Mouse (Mus musculus) embryonic facial prominence, embryonic 15.5 days (tissue): ENCODE measurements around the gene Inava. TPM values are rescaled to one million over a fixed set of nuclear protein-coding genes. Genes with fewer than 3 reads are reported as not detected.

Source experiments
- ATAC-seq: fragments of 200-750 bp; cut with Nextera tagmentation; 2 replicates; pipeline ENCODE4 v1.8.0; 2017; ENCODE audit warnings: low read depth, moderate TSS enrichment; ENCODE audit not compliant: insufficient number of reproducible peaks, low FRiP score, low TSS enrichment
- H3K27ac ChIP-seq: fragments of 300-500 bp; sonication (generic); replicated peaks from 2 replicates; pipeline ENCODE4 v1.5.1; 2015; ENCODE audit warnings: mild to moderate bottlenecking, inconsistent platforms
- H3K27me3 ChIP-seq: fragments of 300-500 bp; sonication (generic); 2 replicates; pipeline ENCODE4 v1.6.1; 2015; ENCODE audit warnings: inconsistent platforms
- H3K36me3 ChIP-seq: fragments of 300-500 bp; sonication (generic); 2 replicates; pipeline ENCODE4 v1.6.1; 2015; ENCODE audit warnings: mild to moderate bottlenecking, inconsistent platforms
- H3K4me1 ChIP-seq: fragments of 300-500 bp; sonication (generic); 2 replicates; pipeline ENCODE4 v1.6.1; 2015; ENCODE audit warnings: inconsistent platforms
- H3K4me2 ChIP-seq: fragments of 300-500 bp; sonication (generic); replicated peaks from 2 replicates; pipeline ENCODE4 v1.6.1; 2015; ENCODE audit warnings: mild to moderate bottlenecking, inconsistent platforms
- H3K4me3 ChIP-seq: fragments of 300-500 bp; sonication (generic); replicated peaks from 2 replicates; pipeline ENCODE4 v1.5.1; 2015; ENCODE audit warnings: mild to moderate bottlenecking, inconsistent platforms
- H3K9ac ChIP-seq: fragments of 300-500 bp; sonication (generic); 2 replicates; pipeline ENCODE4 v1.6.1; 2015; ENCODE audit warnings: inconsistent platforms
- H3K9me3 ChIP-seq: fragments of 300-500 bp; sonication (generic); replicated peaks from 2 replicates; pipeline ENCODE4 v1.6.1; 2016; ENCODE audit warnings: inconsistent platforms
- WGBS: fragments of 180-500 bp; shearing (Covaris S2); methylation state at CpG from one replicate; pipeline ENCODE4 v1.1.7; 2015; 5-methylcytosine and 5-hydroxymethylcytosine counted together
- polyA plus RNA-seq: library from polyadenylated mRNA; unstranded; fragments of >200 nt; fragmentation: Nextera tagmentation; extraction: Ambion mirVana; gene quantifications from 2 replicates; pipeline ENCODE4 v1.2.1, GENCODE M21; 2015

The Inava gene
- polyA plus RNA-seq, 1 experiment from 2014 or later, result 19.4 TPM

DNA sequence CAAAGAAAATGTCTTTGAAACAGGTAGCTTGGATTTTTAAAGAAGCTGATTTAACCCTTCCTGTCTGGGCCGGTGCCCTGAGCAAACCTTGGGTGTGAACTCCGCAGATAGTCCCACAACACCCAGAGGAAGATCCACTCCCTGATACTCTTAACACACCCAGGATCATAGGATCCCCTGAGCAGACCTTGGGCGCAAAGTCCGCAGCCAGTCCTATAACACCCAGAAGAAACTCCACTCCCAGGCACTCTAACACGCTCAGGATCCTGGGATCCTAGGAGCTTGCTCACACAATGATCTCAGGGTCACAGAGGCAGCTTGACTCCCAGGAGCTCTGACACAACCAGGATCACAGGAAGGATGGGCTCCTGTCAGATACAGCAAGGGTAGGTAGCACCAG, 44.0 kb downstream of the Inava start:
- no peak overlapping the region for H3K27ac ChIP-seq

DNA sequence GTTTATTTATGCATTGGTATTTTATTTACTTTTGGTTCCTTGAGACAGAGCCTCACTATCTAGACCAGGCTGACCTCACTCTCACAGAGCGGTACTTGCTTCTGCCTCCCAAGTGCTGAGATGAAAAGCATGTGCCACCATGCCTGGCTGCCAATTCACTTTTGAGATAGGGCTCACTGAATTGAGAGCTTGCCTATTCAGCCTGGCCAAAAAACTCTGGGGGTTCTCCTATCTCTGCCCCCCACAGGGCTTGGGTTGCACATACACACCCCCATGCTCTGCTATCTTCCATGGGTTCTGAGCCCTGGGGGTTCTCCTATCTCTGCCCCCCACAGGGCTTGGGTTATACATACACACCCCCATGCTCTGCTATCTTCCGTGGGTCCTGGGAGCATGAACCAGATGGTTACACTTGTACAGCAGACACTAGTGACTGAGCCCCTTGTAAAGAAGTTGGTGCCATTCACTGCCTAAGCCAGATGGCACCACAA, 54.5 kb downstream of the Inava start:
- WGBS, result 75% methylated on average over 2 of the region's 2 CpGs
- H3K4me3 ChIP-seq, result no peak overlapping the region

More for the DNA sequence above, 44.0 kb downstream of the Inava start:
- Histone ChIP-seq H3K9ac (no peak overlapping the region), H3K36me3 (no peaks in the 10 kb centered on the region), H3K4me2 (no peak overlapping the region), H3K4me1 (no peaks in the 10 kb centered on the region), H3K4me3 (no peak overlapping the region), H3K9me3 (no peaks in the 10 kb centered on the region), H3K27me3 (no peaks in the 10 kb centered on the region)
- ATAC-seq, result no peak
- 87% methylated on average over 5 of the region's 5 CpGs for WGBS

DNA sequence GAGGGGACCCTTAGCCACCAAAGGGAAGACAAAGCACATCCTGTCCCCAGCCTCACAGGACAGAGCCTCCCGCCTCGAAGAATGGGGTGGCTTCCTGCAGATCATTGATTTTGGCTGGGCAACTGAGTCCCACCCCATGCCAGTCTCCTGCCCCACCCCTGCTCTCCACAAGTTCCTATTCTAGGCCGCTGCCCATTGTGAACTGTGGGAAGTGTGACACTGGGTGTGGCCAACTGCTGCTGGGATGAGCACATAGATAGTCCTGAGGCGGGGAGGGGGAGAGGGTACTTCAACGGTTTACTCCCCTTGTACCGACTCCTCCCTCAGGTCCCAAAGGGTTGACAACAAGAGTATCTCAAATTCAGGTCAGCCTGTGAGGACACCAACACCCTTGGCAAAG, 55.3 kb downstream of the Inava start:
- WGBS, result 65% methylated on average over 6 of the region's 6 CpGs
- Histone ChIP-seq H3K27ac (no peak overlapping the region), H3K4me2 (no peak overlapping the region), H3K4me3 (no peak overlapping the region), H3K9ac (no peak overlapping the region), H3K9me3 (no peaks in the 10 kb centered on the region), H3K36me3 (no peaks in the 10 kb centered on the region), H3K27me3 (no peaks in the 10 kb centered on the region), H3K4me1 (peaks cover 15% of the 10 kb centered on the region)
- no peak for ATAC-seq

More for the DNA sequence above, 54.5 kb downstream of the Inava start:
- H3K27me3 ChIP-seq, result no peaks in the 10 kb centered on the region
- H3K36me3 ChIP-seq, result no peaks in the 10 kb centered on the region
- no peak overlapping the region for H3K4me2 ChIP-seq
- H3K9ac ChIP-seq, result no peak overlapping the region
- H3K9me3 ChIP-seq, result no peaks in the 10 kb centered on the region
- H3K4me1 ChIP-seq, result 0 out of 2 replicates have a peak, but pooled peaks cover 8% of the 10 kb centered on the region
- ATAC-seq, result no peak
- no peak overlapping the region for H3K27ac ChIP-seq

DNA sequence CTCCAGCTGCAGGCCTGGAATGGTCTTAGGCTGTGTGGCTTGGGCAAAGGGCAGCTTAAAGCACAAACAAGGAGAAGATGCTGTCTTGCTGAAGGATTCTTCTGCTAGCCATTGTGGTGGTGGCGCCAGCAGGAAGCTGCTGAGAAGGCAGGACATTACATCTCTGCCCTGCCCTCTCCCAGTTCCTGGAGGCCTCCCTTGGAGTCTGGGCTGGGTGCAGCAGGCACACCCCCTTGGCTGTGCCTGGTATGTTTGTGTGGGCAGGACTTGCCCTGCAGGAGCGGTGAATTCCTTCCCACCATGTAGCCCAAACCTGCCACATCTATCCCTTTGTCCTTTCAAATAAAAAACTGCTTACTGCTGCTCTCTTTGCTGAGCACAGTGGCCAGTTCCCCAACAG, 57.0 kb downstream of the Inava start:
- 60% methylated on average over 2 of the region's 2 CpGs for whole genome bisulfite sequencing
- no peak overlapping the region for H3K9ac ChIP-seq
- H3K4me1 ChIP-seq, result peaks cover 18% of the 10 kb centered on the region
- H3K4me2 ChIP-seq, result no peak overlapping the region
- H3K36me3 ChIP-seq, result no peaks in the 10 kb centered on the region; the same call in 1 of the 2 replicates
- no peaks in the 10 kb centered on the region for H3K9me3 ChIP-seq
- H3K27me3 ChIP-seq, result no peaks in the 10 kb centered on the region
- no peak overlapping the region for H3K4me3 ChIP-seq
- no peak for ATAC-seq
- H3K27ac ChIP-seq, result no peak overlapping the region

DNA sequence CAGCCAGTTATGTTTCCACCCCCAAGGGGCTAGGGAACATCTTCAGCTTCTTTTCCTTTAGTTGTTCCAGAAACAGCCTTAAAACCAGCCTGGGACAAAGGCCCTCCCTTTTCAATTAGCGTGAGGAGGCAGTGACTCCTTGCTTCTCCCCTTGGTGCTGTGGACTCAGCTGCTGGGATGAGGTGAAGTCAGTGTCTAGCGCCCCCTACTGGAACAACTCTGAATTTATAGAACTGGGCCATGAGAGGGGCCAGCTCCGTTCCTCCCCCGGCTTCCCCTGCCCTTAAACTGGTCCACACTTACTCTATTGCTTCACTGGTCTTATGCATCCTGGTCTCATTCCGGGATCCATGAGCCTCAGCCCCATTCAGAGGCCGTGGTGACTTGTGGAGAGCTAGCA, 58.9 kb downstream of the Inava start:
- no peak overlapping the region for H3K9ac ChIP-seq
- no peak for ATAC-seq
- H3K4me2 ChIP-seq, result no peak overlapping the region
- peaks cover 3% of the 10 kb centered on the region; the same call in 1 of the 2 replicates for H3K36me3 ChIP-seq
- WGBS, result 31% methylated on average over 6 of the region's 6 CpGs
- H3K9me3 ChIP-seq, result no peaks in the 10 kb centered on the region
- peaks cover 22% of the 10 kb centered on the region for H3K4me1 ChIP-seq
- no peak overlapping the region for H3K4me3 ChIP-seq
- no peaks in the 10 kb centered on the region for H3K27me3 ChIP-seq
- H3K27ac ChIP-seq, result no peak overlapping the region

DNA sequence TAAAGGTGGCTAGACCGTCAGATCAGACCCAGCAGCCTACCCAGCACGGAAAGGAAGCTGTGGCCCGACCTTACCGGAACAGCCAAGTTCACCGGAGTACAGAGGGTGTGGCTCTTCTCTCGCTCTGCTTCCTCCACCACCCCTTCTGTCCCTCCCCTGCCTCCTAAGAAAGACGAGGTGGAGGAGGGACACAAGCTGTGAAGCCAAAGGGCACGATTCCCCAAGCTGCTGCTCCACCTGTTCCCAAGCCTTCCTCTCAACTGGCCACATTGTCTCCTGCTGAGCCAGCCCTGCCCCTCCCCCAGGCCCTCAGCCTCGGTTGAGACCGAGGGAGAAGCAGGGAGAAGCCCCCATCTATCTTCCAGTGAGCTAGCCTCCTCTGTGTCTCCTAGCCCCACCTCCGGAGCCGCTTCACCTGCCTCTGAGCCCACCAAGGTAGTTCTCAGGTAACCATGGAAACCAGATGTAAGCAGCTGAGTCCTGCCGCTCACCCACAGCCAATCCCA, 59.9 kb downstream of the Inava start:
- Histone ChIP-seq H3K36me3 (peaks cover 3% of the 10 kb centered on the region; the same call in 1 of the 2 replicates), H3K27ac (no peak overlapping the region), H3K9ac (no peak overlapping the region), H3K9me3 (no peaks in the 10 kb centered on the region), H3K4me3 (no peak overlapping the region), H3K27me3 (no peaks in the 10 kb centered on the region), H3K4me1 (peaks cover 22% of the 10 kb centered on the region), H3K4me2 (peak overlapping the region; percentile 19; the same call in 1 of the 2 replicates)
- ATAC-seq, result no peak
- WGBS, result 24% methylated on average over 13 of the region's 13 CpGs

DNA sequence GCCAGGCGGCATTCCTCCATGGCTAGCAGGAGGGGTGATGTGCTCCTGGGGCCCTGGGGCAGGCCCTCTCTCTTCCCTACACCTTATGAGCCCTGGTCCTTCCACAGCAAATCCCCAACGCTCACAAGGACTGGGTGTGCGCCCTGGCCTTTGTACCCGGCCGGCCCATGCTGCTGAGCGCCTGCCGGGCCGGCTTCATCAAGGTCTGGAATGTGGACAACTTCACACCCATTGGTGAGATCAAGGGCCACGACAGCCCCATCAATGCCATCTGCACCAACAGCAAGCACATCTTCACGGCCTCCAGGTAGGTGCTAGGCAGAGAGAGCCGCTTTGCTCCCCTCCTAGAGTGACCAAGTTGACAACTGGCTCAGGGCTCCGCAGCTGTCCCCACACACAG, 61.4 kb downstream of the Inava start:
- Histone ChIP-seq H3K4me1 (peaks cover 22% of the 10 kb centered on the region), H3K4me2 (no peak overlapping the region), H3K27me3 (no peaks in the 10 kb centered on the region), H3K9me3 (no peaks in the 10 kb centered on the region), H3K36me3 (peaks cover 3% of the 10 kb centered on the region; the same call in 1 of the 2 replicates), H3K9ac (no peak overlapping the region), H3K4me3 (no peak overlapping the region), H3K27ac (no peak overlapping the region)
- 83% methylated on average over 12 of the region's 12 CpGs for WGBS
- ATAC-seq, result no peak

DNA sequence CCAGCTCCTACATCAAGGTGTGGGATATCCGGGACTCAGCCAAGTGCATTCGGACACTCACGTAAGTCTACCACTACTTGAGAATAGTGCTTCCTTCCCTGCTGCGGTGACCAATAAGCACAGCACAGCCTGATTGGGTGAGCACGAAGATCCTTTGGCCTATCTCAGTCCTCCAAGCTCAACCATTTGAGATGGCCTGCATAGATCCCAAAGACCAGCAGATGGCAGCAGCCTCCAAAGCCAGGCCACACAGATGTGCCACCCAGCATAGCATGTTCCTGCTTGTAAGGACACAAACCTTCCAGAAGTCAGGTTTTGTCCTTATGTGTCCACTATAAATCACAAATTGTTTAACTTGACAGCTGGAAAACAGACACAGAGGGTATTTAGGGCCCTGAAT, 64.0 kb downstream of the Inava start:
- Histone ChIP-seq H3K36me3 (peaks cover 3% of the 10 kb centered on the region; the same call in 1 of the 2 replicates), H3K9ac (no peak overlapping the region), H3K27me3 (no peaks in the 10 kb centered on the region), H3K4me1 (peaks cover 18% of the 10 kb centered on the region), H3K9me3 (no peaks in the 10 kb centered on the region), H3K27ac (no peak overlapping the region), H3K4me3 (no peak overlapping the region), H3K4me2 (no peak overlapping the region)
- WGBS, result 11% methylated on average over 5 of the region's 5 CpGs
- ATAC-seq, result no peak

DNA sequence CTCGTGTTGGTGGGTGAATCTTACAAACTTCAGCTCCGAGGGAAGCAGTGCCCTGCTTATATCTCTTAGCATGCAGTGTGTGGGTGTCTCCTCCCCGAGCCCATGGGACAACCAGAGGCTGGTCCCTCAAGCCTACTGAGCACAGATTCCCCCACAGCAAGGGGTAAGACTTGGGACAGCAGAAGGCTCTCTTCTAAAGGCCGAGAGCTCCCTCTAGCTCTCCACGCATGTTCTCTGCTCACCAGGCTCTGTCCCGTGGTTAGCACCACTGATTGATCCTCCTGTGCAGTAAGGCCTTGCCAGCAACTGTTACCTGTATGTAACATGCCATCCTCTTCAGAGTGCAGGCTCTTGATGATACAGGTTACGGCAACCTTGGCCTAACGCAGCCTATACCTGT, 66.4 kb downstream of the Inava start:
- no peak for ATAC-seq

DNA sequence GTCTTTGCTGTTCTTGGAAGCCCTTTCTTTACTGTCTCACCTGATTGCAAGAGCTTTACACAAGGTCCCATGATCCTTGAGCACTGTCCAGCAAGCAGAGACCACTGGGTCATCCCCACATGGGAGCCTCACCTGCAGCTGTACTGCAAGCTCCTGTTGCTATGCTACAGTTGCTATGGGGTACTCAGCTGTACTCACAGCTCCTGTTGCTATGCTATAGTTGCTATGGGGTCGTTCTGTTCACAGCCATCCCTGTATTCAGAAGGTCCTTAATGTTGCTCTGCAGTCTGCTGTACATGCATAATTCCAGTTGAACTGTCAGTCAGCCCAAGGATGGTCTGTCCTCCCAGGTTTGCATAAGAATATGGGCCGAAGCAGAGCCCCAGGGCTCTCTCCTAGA, 68.6 kb downstream of the Inava start:
- Histone ChIP-seq H3K9me3 (no peaks in the 10 kb centered on the region), H3K9ac (no peak overlapping the region), H3K27me3 (no peaks in the 10 kb centered on the region), H3K27ac (no peak overlapping the region), H3K4me3 (no peak overlapping the region), H3K4me1 (peaks cover 2% of the 10 kb centered on the region; the same call in 1 of the 2 replicates), H3K4me2 (no peak overlapping the region), H3K36me3 (peaks cover 11% of the 10 kb centered on the region; the same call in 1 of the 2 replicates)
- WGBS, result 76% methylated on average over 2 of the region's 2 CpGs
- no peak for ATAC-seq

More for the DNA sequence above, 66.4 kb downstream of the Inava start:
- Histone ChIP-seq H3K4me1 (peaks cover 3% of the 10 kb centered on the region; the same call in 1 of the 2 replicates), H3K9me3 (no peaks in the 10 kb centered on the region), H3K36me3 (peaks cover 9% of the 10 kb centered on the region; the same call in 1 of the 2 replicates), H3K4me2 (no peak overlapping the region), H3K27me3 (no peaks in the 10 kb centered on the region), H3K27ac (no peak overlapping the region), H3K4me3 (no peak overlapping the region), H3K9ac (no peak overlapping the region)
- 73% methylated on average over 8 of the region's 8 CpGs for WGBS
